Mouse (Mus musculus): ENCODE data around the gene Prkar1b.

DNA sequence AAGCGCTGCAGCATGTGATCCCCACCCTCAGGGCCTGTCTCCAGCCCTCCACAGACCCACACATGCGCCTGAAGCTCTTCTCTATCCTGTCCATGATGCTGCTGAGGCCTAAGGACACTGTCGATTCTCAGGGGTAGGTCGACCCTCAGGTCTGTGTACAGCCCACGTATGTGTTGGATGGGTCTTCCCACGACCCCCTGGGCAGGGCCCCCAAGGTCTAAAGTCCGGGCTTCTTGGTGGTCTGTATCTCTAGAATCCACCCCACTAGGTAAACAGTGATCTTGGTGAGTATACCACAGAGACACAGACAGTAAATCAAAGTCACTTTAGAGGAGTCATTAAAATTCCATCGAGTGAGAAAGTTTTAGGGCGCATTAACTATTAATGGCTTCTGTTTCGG lies 24.3 kb upstream of the Prkar1b start:
- TF ChIP-seq CTCF (IDR thresholded peaks at IDR 0.05; ENCODE audit: low read depth, low read length) (no peak), POLR2A (IDR thresholded peaks at IDR 0.05; ENCODE audit: extremely low read depth, insufficient read depth, low read length) (no peak)

All from liver, adult 2 months (tissue).